Mouse (Mus musculus): Measurements from ENCODE around the gene Tex101.

DNA sequence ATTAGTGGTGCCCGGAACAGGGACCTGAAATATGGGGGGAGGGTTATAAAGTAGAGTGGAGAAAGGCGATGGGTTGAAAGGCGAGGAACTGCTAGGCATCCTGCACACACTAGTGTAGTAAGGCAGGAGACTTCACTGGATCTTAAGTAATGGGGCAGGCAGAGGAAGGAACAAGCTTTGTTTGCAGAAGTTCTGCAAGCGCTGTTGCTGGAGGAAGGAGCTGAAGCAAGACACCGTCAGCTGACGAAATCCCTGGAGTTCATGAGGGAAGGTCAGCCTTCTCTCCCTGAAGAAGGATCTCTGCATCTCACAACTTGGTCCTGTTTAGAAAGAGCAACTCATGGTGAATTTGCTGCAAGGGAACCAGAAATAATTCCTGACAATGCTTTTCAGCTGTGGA is 38.6 kb upstream of the Tex101 start:
- TF ChIP-seq EP300 (IDR thresholded peaks at IDR 0.05; ENCODE audit: low read depth) = no peak
- no peak for TF ChIP-seq CTCF (IDR thresholded peaks at IDR 0.05; ENCODE audit: low read depth)

All from liver, embryonic 14.5 days (tissue).